Mouse (Mus musculus) myocyte (in vitro differentiated cells): ENCODE measurements at regions not wholly inside any gene's neighbourhood (a gene's known extent, or its start where the extent isn't known, plus 50 kb on each side); places are given as distances from the start of the nearest gene placed in this dataset.

ENCODE experiments used
- H3K27me3 ChIP-seq: one replicate; pipeline ENCODE4 v1.6.1; 2011; ENCODE audit not compliant: control insufficient read depth, insufficient read depth, insufficient read length
- H3K36me3 ChIP-seq: one replicate; pipeline ENCODE4 v1.6.1; 2011; ENCODE audit not compliant: control insufficient read depth, insufficient read depth
- H3K4me2 ChIP-seq: one replicate; pipeline ENCODE4 v1.6.1; 2011; ENCODE audit warnings: low read depth, control low read depth
- H3K4me3 ChIP-seq: one replicate; pipeline ENCODE4 v1.5.1; 2011; ENCODE audit warnings: mild to moderate bottlenecking, control low read depth, moderate library complexity
- H3K79me2 ChIP-seq: one replicate; pipeline ENCODE4 v1.6.1; 2011; ENCODE audit not compliant: control insufficient read depth, insufficient read depth
- H3ac ChIP-seq: one replicate; pipeline ENCODE4 v1.6.1; 2011; ENCODE audit not compliant: control insufficient read depth, insufficient read length
- CEBPB ChIP-seq: IDR thresholded peaks from 2 replicates; pipeline ENCODE4 v1.6.1; 2011; ENCODE audit warnings: mild to moderate bottlenecking, moderate library complexity; ENCODE audit not compliant: poor library complexity, insufficient read depth, severe bottlenecking
- E2F4 ChIP-seq: IDR thresholded peaks from one replicate; pipeline ENCODE4 v1.6.1; 2011; ENCODE audit warnings: mild to moderate bottlenecking, control low read depth, moderate library complexity; ENCODE audit not compliant: insufficient read depth
- MAX ChIP-seq: IDR thresholded peaks from one replicate; pipeline ENCODE4 v1.6.1; 2011; ENCODE audit warnings: low read depth, mild to moderate bottlenecking, control low read depth
- MYOD1 ChIP-seq, 3 experiments: IDR thresholded peaks; one replicate each; pipeline ENCODE4 v1.6.1; 2011; ENCODE audit warnings: control low read depth in 2 of 3, low read depth in 2 of 3, mild to moderate bottlenecking in 2 of 3, moderate library complexity in 1 of 3; ENCODE audit not compliant: insufficient read length in 2 of 3, control insufficient read depth in 1 of 3
- MYOG ChIP-seq, 3 experiments: IDR thresholded peaks; one replicate each; pipeline ENCODE4 v1.6.1; 2011; ENCODE audit warnings: control low read depth in 2 of 3, low read depth in 2 of 3, mild to moderate bottlenecking in 2 of 3; ENCODE audit not compliant: insufficient read length in 2 of 3, control insufficient read depth in 1 of 3, insufficient read depth in 1 of 3
- POLR2A ChIP-seq: IDR thresholded peaks from one replicate; pipeline ENCODE4 v1.6.1; 2011; ENCODE audit warnings: low read depth, mild to moderate bottlenecking, control low read depth, moderate library complexity; ENCODE audit not compliant: insufficient read length
- POLR2AphosphoS2 ChIP-seq: IDR thresholded peaks from one replicate; pipeline ENCODE4 v1.6.1; 2011; ENCODE audit warnings: low read depth, control low read depth; ENCODE audit not compliant: insufficient read length
- REST ChIP-seq: IDR thresholded peaks from one replicate; pipeline ENCODE4 v1.6.1; 2011; ENCODE audit warnings: mild to moderate bottlenecking, control low read depth, moderate library complexity; ENCODE audit not compliant: insufficient read depth, insufficient read length
- SRF ChIP-seq: IDR thresholded peaks from one replicate; pipeline ENCODE4 v1.6.1; 2011; ENCODE audit warnings: low read depth; ENCODE audit not compliant: control insufficient read depth, insufficient read length
- TCF12 ChIP-seq: IDR thresholded peaks from one replicate; pipeline ENCODE4 v1.6.1; 2011; ENCODE audit warnings: mild to moderate bottlenecking, control low read depth; ENCODE audit not compliant: poor library complexity, insufficient read depth, severe bottlenecking
- TCF3 ChIP-seq: IDR thresholded peaks from one replicate; pipeline ENCODE4 v1.6.1; 2011; ENCODE audit warnings: low read depth, control low read depth; ENCODE audit not compliant: insufficient read length
- USF1 ChIP-seq: IDR thresholded peaks from one replicate; pipeline ENCODE4 v1.6.1; 2011; ENCODE audit warnings: low read depth, mild to moderate bottlenecking, control low read depth, moderate library complexity

DNA sequence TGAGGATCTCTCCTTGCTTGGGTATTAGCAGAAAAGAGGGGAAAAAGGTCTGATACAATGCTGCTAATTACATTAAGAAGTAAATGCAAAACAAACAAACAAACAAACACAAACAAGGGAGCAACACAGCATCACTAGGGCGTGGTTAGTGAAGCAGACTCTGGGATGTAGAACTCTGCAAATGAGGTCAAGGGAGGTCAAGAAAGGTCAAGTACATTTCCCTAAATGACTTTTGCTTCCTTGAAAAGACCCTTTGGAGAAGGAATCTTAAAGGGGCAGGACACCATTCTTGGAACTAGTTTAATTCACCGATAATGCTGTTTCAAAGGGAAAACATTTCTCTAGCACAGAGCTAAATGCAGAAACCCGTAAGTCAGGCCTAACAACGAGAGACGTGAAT, 403.6 kb downstream of the Glrx3 start:
- Histone ChIP-seq H3ac (no peak overlapping the region), H3K36me3 (no peaks in the 10 kb centered on the region), H3K4me3 (no peak overlapping the region), H3K27me3 (no peaks in the 10 kb centered on the region), H3K79me2 (no peaks in the 10 kb centered on the region), H3K4me2 (no peak overlapping the region)
- TF ChIP-seq E2F4 (no peak), MYOD1 (IDR thresholded peaks at IDR 0.05; ENCODE audit: control insufficient read depth in 1 of 3, insufficient read length in 2 of 3, low read depth in 2 of 3) (no peak), USF1 (no peak), TCF3 (no peak), POLR2AphosphoS2 (no peak)

DNA sequence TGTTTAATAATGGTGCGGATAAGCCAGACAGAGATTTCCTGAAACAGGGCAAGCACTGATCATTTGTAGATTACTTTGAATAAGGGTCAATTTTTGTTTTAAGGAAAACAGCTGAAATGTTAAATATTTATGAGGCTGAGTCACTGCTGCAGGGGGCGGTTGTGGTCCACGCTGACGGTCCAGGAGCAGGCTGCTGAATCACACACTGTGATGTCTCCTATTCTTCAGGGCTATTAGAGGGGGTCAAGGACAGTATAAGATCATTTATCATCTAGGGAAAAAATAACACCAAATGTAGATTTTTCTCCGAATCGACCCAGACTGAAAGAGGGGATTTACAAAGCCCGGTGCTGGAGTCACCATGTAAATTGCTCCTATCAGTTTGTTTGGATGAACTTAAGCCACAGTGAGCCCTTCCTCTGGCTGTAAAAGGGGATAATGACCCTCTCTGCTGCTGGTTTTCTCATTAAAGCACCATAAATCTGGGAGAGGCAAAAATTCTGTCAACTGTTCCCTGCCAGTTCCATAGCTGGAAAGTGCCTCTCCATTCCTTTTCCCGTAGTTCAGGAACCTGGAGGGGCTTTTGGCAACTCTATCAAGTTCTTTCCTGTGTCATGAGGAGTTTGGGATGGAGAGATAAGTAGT, 404.2 kb downstream of the Glrx3 start:
- Histone ChIP-seq H3K36me3 (no peaks in the 10 kb centered on the region), H3K79me2 (no peaks in the 10 kb centered on the region)
- TF ChIP-seq USF1 (no peak), TCF3 (no peak), REST (no peak), POLR2A (no peak), POLR2AphosphoS2 (no peak), SRF (no peak), MYOG (IDR thresholded peaks at IDR 0.05; ENCODE audit: control insufficient read depth in 1 of 3, insufficient read depth in 1 of 3, insufficient read length in 2 of 3, low read depth in 2 of 3) (no peak), TCF12 (no peak), E2F4 (no peak), MYOD1 (IDR thresholded peaks at IDR 0.05; ENCODE audit: control insufficient read depth in 1 of 3, insufficient read length in 2 of 3, low read depth in 2 of 3) (no peak), MAX (no peak), CEBPB (no peak)

DNA sequence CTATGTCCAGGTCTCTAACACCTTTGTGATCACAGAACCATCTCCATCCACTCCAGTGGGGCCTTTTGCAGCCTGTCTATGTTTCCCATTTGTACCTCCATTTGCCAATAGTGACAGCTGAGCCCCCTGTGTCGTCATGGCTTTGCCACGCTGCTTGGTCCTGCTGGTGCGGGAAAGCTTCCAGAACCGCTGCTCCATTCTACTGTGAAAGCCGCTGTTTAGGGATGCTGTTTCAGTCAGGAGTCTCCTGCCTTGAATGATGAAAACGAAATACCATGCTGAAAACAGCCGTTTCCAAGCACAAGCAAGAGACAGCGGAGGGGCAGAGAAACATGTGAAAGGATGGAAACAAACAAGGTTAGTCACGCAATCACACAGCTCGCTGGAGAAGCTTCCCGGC, 410.4 kb downstream of the Glrx3 start:
- Histone ChIP-seq H3ac (no peak overlapping the region), H3K79me2 (no peaks in the 10 kb centered on the region), H3K4me3 (no peak overlapping the region), H3K27me3 (no peaks in the 10 kb centered on the region), H3K4me2 (no peak overlapping the region), H3K36me3 (no peaks in the 10 kb centered on the region)
- TF ChIP-seq MYOD1 (IDR thresholded peaks at IDR 0.05; ENCODE audit: control insufficient read depth in 1 of 3, insufficient read length in 2 of 3, low read depth in 2 of 3) (no peak), USF1 (no peak), REST (no peak), POLR2AphosphoS2 (no peak), POLR2A (no peak), MYOG (IDR thresholded peaks at IDR 0.05; ENCODE audit: control insufficient read depth in 1 of 3, insufficient read depth in 1 of 3, insufficient read length in 2 of 3, low read depth in 2 of 3) (no peak), TCF12 (no peak), TCF3 (no peak), SRF (no peak), MAX (no peak), E2F4 (no peak)

More for the DNA sequence above, 404.2 kb downstream of the Glrx3 start:
- Histone ChIP-seq H3ac (no peak overlapping the region), H3K4me2 (peak overlapping the region; percentile 6), H3K4me3 (no peak overlapping the region), H3K27me3 (no peaks in the 10 kb centered on the region)

DNA sequence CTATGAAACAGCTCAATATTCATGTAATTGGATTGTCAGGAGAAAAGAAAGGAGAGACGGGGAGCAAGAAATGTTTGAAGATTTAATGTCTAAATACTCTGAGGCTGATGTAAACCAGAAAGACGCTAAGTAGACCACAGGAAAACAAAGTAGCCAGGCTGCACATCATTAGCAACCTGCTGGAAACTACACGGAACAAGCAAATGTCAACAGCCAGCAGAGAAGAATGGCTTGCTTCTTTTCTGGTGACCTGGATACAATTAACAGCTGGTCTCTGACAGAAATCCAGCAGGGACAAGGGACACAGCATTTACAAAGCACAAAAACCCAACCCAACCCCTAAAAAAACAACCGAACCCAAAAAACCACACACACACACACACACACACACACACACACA, 413.6 kb downstream of the Glrx3 start:
- TF ChIP-seq POLR2AphosphoS2 (no peak), E2F4 (no peak), TCF3 (no peak), REST (no peak), USF1 (no peak), POLR2A (no peak), MYOD1 (IDR thresholded peaks at IDR 0.05; ENCODE audit: control insufficient read depth in 1 of 3, insufficient read length in 2 of 3, low read depth in 2 of 3) (no peak), SRF (no peak), CEBPB (no peak), TCF12 (no peak), MYOG (IDR thresholded peaks at IDR 0.05; ENCODE audit: control insufficient read depth in 1 of 3, insufficient read depth in 1 of 3, insufficient read length in 2 of 3, low read depth in 2 of 3) (no peak), MAX (no peak)
- H3K36me3 ChIP-seq: no peaks in the 10 kb centered on the region
- no peak overlapping the region for H3ac ChIP-seq
- no peak overlapping the region for H3K4me2 ChIP-seq
- no peak overlapping the region for H3K4me3 ChIP-seq
- no peaks in the 10 kb centered on the region for H3K79me2 ChIP-seq
- no peaks in the 10 kb centered on the region for H3K27me3 ChIP-seq

DNA sequence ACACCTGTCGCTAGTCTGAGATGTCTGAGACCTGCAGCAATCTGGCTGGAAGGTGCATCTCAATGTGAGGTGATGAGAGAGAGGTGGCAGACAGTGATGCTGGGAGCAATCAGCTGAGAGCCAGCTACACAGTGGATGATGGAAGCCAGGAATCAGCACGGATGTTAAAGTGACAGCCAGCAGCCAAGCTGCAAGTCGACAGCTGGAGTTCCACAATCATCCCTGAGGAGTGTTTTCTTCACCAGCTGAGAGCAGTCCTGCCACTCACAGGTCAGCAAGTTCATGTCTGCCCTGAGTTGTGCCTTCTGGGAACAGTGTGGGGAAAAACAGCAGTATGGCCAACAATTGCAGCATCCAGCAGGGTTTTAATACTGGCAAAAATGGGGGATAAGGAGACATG, 422.3 kb downstream of the Glrx3 start:
- Histone ChIP-seq H3K36me3 (no peaks in the 10 kb centered on the region), H3K27me3 (no peaks in the 10 kb centered on the region), H3K79me2 (no peaks in the 10 kb centered on the region), H3K4me3 (no peak overlapping the region), H3K4me2 (no peak overlapping the region), H3ac (no peak overlapping the region)
- TF ChIP-seq MYOD1 (IDR thresholded peaks at IDR 0.05; ENCODE audit: control insufficient read depth in 1 of 3, insufficient read length in 2 of 3, low read depth in 2 of 3): no peak
- no peak for TF ChIP-seq TCF12
- TF ChIP-seq MAX: no peak
- no peak for TF ChIP-seq POLR2AphosphoS2
- no peak for TF ChIP-seq POLR2A
- TF ChIP-seq E2F4: no peak
- no peak for TF ChIP-seq MYOG (IDR thresholded peaks at IDR 0.05; ENCODE audit: control insufficient read depth in 1 of 3, insufficient read depth in 1 of 3, insufficient read length in 2 of 3, low read depth in 2 of 3)
- TF ChIP-seq REST: no peak
- TF ChIP-seq CEBPB: no peak
- TF ChIP-seq SRF: no peak
- TF ChIP-seq TCF3: no peak
- TF ChIP-seq USF1: no peak
